Mouse (Mus musculus) neutrophil, adult 5-6 weeks (primary cell): ENCODE measurements at regions not wholly inside any gene's neighbourhood (a gene's known extent, or its start where the extent isn't known, plus 50 kb on each side); places are given as distances from the start of the nearest gene placed in this dataset.

Source experiments
- ATAC-seq: fragments of 151-379, 151-347 bp; 2 replicates; pipeline ENCODE4 v1.8.0; 2017; ENCODE audit warnings: mild to moderate bottlenecking, moderate TSS enrichment; ENCODE audit not compliant: insufficient number of reproducible peaks, poor library complexity, low FRiP score, severe bottlenecking; ENCODE audit errors: extremely low read depth

- ATAC-seq = no peak
These were observed 274.8 kb downstream of the Sox9 start for GRCm38 (mm10) chr11:113056824-113057223.

DNA sequence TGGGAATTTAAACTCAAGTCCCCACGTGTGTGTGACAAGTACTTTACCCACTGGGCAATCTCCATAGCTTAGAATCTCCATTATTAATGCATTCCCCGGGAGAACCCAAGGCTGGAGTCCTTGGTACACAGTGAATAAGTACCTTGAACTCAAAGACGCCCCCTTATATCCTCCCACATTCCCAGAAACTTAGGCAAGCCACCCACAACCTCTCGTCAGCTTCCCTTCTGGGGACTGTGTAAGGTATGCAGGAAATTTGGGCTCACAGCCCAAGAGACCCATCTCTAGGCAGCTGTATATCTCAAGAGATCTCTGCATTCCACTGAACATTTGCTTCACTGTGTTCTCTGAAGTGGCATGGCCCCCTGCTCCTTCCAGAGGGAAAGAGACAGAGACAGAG is 288.3 kb downstream of the Sox9 start:
- no peak for ATAC-seq

- ATAC-seq = no peak
These were observed 289.9 kb downstream of the Sox9 start for GRCm38 (mm10) chr11:113071942-113072341.

DNA sequence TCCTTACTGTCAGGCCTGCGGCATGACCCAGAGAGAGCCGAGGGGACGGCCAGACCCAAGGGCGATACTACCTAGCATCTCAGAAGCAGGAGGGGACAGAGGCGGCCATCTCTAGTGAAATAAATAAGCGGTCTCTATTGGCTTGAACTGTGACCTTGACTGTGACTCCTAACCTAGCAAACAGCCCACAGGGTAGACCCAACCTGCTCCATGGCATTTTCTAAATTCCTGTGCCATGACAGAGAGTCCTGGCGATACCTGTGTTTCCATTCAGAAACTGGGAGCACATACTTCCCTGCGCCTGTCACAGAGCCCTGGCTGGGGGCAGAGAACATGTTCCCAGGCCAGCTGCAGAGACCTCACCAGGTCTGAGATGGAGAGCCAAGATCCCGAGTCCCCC is 292.3 kb downstream of the Sox9 start:
- ATAC-seq = no peak

- no peak for ATAC-seq
These were observed 294.3 kb downstream of the Sox9 start for GRCm38 (mm10) chr11:113076371-113076770.

DNA sequence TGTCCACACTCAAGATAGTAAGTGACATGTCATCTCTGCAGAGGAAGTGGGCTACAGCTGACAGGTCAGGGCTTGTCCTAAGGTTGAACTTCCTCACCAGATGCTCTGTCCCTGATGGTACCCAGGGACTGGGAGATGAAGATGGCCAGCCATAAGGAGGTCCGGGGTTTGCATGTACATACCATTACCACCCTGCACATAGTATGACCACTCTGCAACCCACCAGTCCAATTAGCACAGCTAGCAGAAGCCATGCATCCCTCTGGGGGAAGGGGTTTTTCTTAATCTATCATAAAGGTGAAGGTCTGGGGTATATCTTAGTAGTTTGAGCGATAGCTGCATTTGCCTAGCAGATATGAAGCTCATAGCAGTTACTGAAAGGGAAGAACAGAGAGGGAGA is 298.3 kb downstream of the Sox9 start:
- no peak for ATAC-seq

- no peak for ATAC-seq
These were observed 302.4 kb downstream of the Sox9 start for GRCm38 (mm10) chr11:113084442-113084841.

- no peak for ATAC-seq
These were observed 303.5 kb downstream of the Sox9 start for GRCm38 (mm10) chr11:113085556-113085955.

GRCm38 (mm10) chr11:113087084-113087483 is 305.1 kb downstream of the Sox9 start:
- ATAC-seq = no peak

GRCm38 (mm10) chr11:113089637-113090351 is 307.8 kb downstream of the Sox9 start:
- ATAC-seq = no peak

DNA sequence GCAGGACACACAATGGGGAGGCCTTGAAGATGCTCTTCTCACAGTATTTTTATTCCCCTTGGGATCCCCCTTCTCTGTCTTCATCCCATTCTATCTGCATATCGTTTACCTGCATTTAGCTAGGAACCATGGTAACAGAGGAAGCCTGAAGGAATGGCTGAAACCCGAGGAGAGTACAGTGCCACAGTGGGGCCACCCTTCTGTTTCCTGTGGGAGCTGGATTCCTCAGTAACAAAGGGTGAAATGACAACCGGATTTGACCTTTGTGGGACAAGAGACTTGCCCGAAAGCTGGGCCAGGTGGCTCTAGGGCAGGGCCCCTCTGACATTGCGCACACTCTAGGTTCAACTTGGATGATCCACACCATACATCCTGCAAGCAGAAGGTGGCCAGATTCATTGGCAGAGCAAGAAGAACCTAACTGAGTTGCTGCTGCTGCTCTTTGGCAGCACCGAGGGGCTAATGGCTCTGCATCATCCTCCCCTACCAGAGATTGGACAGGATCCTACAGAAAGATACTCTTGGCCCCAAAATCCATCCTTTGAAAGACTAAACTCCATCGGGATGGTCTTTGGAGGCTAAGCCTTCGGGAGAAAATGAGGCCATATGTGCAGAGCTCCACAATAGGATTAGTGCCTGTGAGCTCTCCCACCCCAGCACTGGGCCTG is 310.0 kb downstream of the Sox9 start:
- ATAC-seq = no peak

DNA sequence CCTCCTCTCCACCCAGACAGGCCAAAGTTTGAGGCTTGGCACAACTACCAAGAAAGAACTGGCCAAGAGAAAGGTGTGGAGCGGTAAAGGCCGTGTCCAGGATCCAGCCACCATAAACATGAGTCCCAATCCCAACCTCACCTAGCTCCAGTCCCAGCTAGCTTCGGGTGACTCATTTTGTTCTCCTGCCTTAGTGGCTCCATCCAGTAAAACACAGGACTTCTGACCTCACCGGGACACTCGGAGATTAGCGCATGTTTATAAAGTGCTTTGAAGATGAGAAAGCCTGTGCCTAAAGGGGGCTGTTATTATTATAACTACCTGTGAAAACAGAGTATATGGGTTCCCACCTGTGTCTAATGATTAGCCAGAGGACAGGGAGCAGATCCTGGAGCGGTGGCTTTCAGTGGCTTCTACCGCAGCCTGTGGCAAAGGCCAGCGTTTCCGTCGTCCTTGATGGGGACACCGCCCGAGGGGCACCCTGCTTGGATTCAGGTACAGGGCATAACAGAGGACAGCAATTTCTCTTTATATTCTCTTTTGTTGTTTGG is 311.9 kb downstream of the Sox9 start:
- ATAC-seq = no peak

- no peak for ATAC-seq
These were observed 313.6 kb downstream of the Sox9 start for GRCm38 (mm10) chr11:113095625-113096024.

- no peak for ATAC-seq
These were observed 314.2 kb downstream of the Sox9 start for GRCm38 (mm10) chr11:113096209-113096608.

GRCm38 (mm10) chr11:113098360-113098759 is 316.3 kb downstream of the Sox9 start:
- ATAC-seq = no peak

GRCm38 (mm10) chr11:113100800-113101199 is 318.8 kb downstream of the Sox9 start:
- ATAC-seq = no peak

- ATAC-seq = no peak
These were observed 319.5 kb downstream of the Sox9 start for GRCm38 (mm10) chr11:113101534-113101933.

DNA sequence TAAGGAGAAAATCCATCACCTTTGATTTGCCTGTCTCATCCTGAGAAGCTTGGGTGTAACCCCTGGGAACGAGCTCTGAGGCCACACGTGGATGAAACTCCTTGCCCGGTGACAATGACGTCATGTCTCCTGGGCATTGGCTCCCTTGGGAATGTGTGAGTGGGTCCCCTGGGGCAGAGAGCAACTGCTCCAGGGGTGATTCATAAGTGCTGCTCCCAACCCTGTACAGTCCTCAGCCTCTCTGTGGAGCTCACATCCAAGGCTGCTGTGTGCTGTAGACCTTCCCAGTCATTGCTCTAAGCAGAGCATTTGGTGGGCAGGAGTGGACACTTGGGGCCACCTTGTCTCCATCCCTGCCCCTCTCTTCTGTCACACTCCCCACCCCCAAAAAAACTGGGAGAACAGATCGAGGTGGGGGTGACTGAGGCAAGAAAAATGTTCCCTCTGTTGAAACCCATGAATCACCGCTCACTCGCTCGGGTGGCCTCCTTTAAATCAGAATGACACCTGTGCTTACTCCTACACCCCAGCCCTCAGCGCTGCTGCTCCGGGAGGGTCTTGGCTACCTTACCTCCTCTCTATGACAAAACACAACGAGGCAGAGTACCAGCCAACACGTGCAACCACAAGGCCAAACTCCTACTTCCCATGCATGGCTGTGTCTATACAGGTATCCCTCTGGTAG is 321.3 kb downstream of the Sox9 start:
- no peak for ATAC-seq

DNA sequence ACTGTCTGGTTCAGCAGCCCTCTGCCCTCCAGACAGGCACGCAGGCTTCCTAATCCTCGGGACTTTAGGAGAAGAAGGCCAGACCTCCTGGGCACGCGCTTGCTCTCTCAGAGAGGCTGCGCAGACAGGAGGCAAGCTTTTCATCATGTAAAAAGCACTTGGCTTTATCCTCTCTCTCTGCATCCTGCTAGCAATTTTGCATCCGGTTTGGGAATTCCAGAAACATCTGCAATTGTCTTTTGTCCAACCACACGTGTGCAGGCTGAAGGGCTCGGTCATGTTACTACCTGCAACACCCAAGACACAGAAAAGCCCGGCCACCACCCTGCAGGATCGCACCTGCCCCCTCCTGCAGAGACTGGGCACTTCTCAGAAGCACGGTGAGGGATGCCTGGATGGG is 323.3 kb downstream of the Sox9 start:
- ATAC-seq = no peak
